In genomic region chr16:66793067-66793466, GRCm38 (mm10) we compare ENCODE assay signal across 15 mouse cellular contexts.
"Had no signal": no experiment of that assay in that cellular context is flagged by ENCODE, and none has a peak within 500 bp of the region (broad histone marks: within the 10 kb centered on the region; RNA-seq: fewer than 3 reads in every experiment).

No protein-coding gene starts in this region.

- DNase-seq: cerebellum, postnatal 36 days; embryo, embryonic 11 days; forebrain, postnatal 0 days; gastrocnemius, adult 2 months; gastrocnemius, postnatal 10 days; gastrocnemius, postnatal 14 days; gastrocnemius, postnatal 25 days; gastrocnemius, postnatal 36 days; heart, adult 11 months; heart, adult 18-20 months; heart, adult 2 months had no signal

- ATAC-seq: forebrain, embryonic 13.5 days; forebrain, embryonic 14.5 days; forebrain, embryonic 15.5 days; forebrain, embryonic 16.5 days; forebrain, postnatal 0 days had no signal
